Mouse (Mus musculus): ENCODE measurements around the gene Asgr1. TPM values are rescaled to one million over a fixed set of nuclear protein-coding genes. Genes with fewer than 3 reads are reported as not detected.
A peak's percentile ranks its signal among the peaks of the same experiment; 100 is the strongest.

Asgr1 gene
- polyA plus RNA-seq, 1 experiment from 2014 or later, result 0.27 TPM

- H3K4me3 ChIP-seq (replicated peaks), result peak overlapping the region; percentile 27
Observed at GRCm38 (mm10) chr11:70027397-70027796, 26.5 kb upstream of the Asgr1 start.

GRCm38 (mm10) chr11:70028401-70029129, 25.3 kb upstream of the Asgr1 start:
- Histone ChIP-seq H3K9me3 (replicated peaks) (no peaks in the 10 kb centered on the region), H3K27ac (replicated peaks) (peak overlapping the region; percentile 88), H3K4me1 (peaks cover 61% of the 10 kb centered on the region), H3K36me3 (peaks cover 31% of the 10 kb centered on the region), H3K4me3 (replicated peaks) (peak overlapping the region; percentile 32), H3K4me2 (replicated peaks) (peak overlapping the region; percentile 50), H3K27me3 (no peaks in the 10 kb centered on the region), H3K9ac (no peak overlapping the region)
- ATAC-seq (ENCODE audit: insufficient number of reproducible peaks, low FRiP score, low TSS enrichment, low read depth), result 0 out of 2 replicates have a peak, but pooled peaks have one; percentile 11
- 18% methylated on average over 12 of the region's 12 CpGs for WGBS

More at GRCm38 (mm10) chr11:70027397-70027796, 26.5 kb upstream of the Asgr1 start:
- peaks cover 20% of the 10 kb centered on the region for H3K36me3 ChIP-seq
- no peaks in the 10 kb centered on the region for H3K9me3 ChIP-seq (replicated peaks)
- ATAC-seq (ENCODE audit: insufficient number of reproducible peaks, low FRiP score, low TSS enrichment, low read depth), result no peak
- H3K9ac ChIP-seq, result peak overlapping the region; percentile 15; the same call in 1 of the 2 replicates
- peaks cover 70% of the 10 kb centered on the region for H3K4me1 ChIP-seq
- H3K27me3 ChIP-seq, result no peaks in the 10 kb centered on the region
- peak overlapping the region; percentile 88 for H3K27ac ChIP-seq (replicated peaks)
- peak overlapping the region; percentile 50 for H3K4me2 ChIP-seq (replicated peaks)
- WGBS, result 34% methylated on average over 7 of the region's 9 CpGs

- peak overlapping the region; percentile 50 for H3K4me2 ChIP-seq (replicated peaks)
- H3K36me3 ChIP-seq, result peaks cover 34% of the 10 kb centered on the region
- H3K4me3 ChIP-seq (replicated peaks), result peak overlapping the region; percentile 32
- H3K27ac ChIP-seq (replicated peaks), result peak overlapping the region; percentile 88
- peak; percentile 85 for ATAC-seq (ENCODE audit: insufficient number of reproducible peaks, low FRiP score, low TSS enrichment, low read depth)
- 3% methylated on average over 20 of the region's 20 CpGs for WGBS
- no peak overlapping the region for H3K9ac ChIP-seq
- peaks cover 56% of the 10 kb centered on the region for H3K4me1 ChIP-seq
- no peaks in the 10 kb centered on the region for H3K27me3 ChIP-seq
- H3K9me3 ChIP-seq (replicated peaks), result no peaks in the 10 kb centered on the region
Observed at GRCm38 (mm10) chr11:70029130-70029801, 24.6 kb upstream of the Asgr1 start.

GRCm38 (mm10) chr11:70029829-70030550, 23.9 kb upstream of the Asgr1 start:
- ATAC-seq (ENCODE audit: insufficient number of reproducible peaks, low FRiP score, low TSS enrichment, low read depth), result no peak
- H3K4me3 ChIP-seq (replicated peaks), result peak overlapping the region; percentile 32
- no peaks in the 10 kb centered on the region for H3K9me3 ChIP-seq (replicated peaks)
- peak overlapping the region; percentile 88 for H3K27ac ChIP-seq (replicated peaks)
- peaks cover 40% of the 10 kb centered on the region for H3K36me3 ChIP-seq
- WGBS, result 49% methylated on average over 11 of the region's 11 CpGs
- no peak overlapping the region for H3K9ac ChIP-seq
- H3K4me2 ChIP-seq (replicated peaks), result peak overlapping the region; percentile 50
- no peaks in the 10 kb centered on the region for H3K27me3 ChIP-seq
- peaks cover 50% of the 10 kb centered on the region for H3K4me1 ChIP-seq

- Histone ChIP-seq H3K27me3 (no peaks in the 10 kb centered on the region), H3K36me3 (peaks cover 44% of the 10 kb centered on the region), H3K27ac (replicated peaks) (no peak overlapping the region), H3K9me3 (replicated peaks) (no peaks in the 10 kb centered on the region), H3K4me3 (replicated peaks) (no peak overlapping the region), H3K4me2 (replicated peaks) (no peak overlapping the region), H3K4me1 (peaks cover 44% of the 10 kb centered on the region), H3K9ac (no peak overlapping the region)
- 93% methylated on average over 28 of the region's 28 CpGs for WGBS
- no peak for ATAC-seq (ENCODE audit: insufficient number of reproducible peaks, low FRiP score, low TSS enrichment, low read depth)
Observed at GRCm38 (mm10) chr11:70030651-70031320, 23.1 kb upstream of the Asgr1 start.

GRCm38 (mm10) chr11:70031321-70031670, 22.6 kb upstream of the Asgr1 start:
- H3K4me3 ChIP-seq (replicated peaks), result no peak overlapping the region
- no peak overlapping the region for H3K9ac ChIP-seq
- no peak overlapping the region for H3K4me2 ChIP-seq (replicated peaks)
- H3K36me3 ChIP-seq, result peaks cover 44% of the 10 kb centered on the region
- peaks cover 39% of the 10 kb centered on the region for H3K4me1 ChIP-seq
- H3K27ac ChIP-seq (replicated peaks), result no peak overlapping the region
- 94% methylated on average over 11 of the region's 11 CpGs for WGBS
- no peaks in the 10 kb centered on the region for H3K9me3 ChIP-seq (replicated peaks)
- H3K27me3 ChIP-seq, result no peaks in the 10 kb centered on the region
- ATAC-seq (ENCODE audit: insufficient number of reproducible peaks, low FRiP score, low TSS enrichment, low read depth), result no peak

GRCm38 (mm10) chr11:70038174-70038573, 15.7 kb upstream of the Asgr1 start:
- Histone ChIP-seq H3K9me3 (replicated peaks) (no peaks in the 10 kb centered on the region), H3K9ac (no peak overlapping the region), H3K4me2 (replicated peaks) (no peak overlapping the region), H3K27me3 (no peaks in the 10 kb centered on the region), H3K4me3 (replicated peaks) (no peak overlapping the region), H3K36me3 (peaks cover 70% of the 10 kb centered on the region), H3K27ac (replicated peaks) (no peak overlapping the region), H3K4me1 (no peaks in the 10 kb centered on the region)
- no peak for ATAC-seq (ENCODE audit: insufficient number of reproducible peaks, low FRiP score, low TSS enrichment, low read depth)
- 67% methylated on average over 7 of the region's 7 CpGs for WGBS

GRCm38 (mm10) chr11:70039631-70040030, 14.3 kb upstream of the Asgr1 start:
- Histone ChIP-seq H3K4me1 (no peaks in the 10 kb centered on the region), H3K27me3 (no peaks in the 10 kb centered on the region), H3K9me3 (replicated peaks) (no peaks in the 10 kb centered on the region), H3K27ac (replicated peaks) (no peak overlapping the region), H3K4me2 (replicated peaks) (no peak overlapping the region), H3K4me3 (replicated peaks) (no peak overlapping the region), H3K9ac (no peak overlapping the region), H3K36me3 (peaks cover 74% of the 10 kb centered on the region)
- ATAC-seq (ENCODE audit: insufficient number of reproducible peaks, low FRiP score, low TSS enrichment, low read depth), result no peak
- 89% methylated on average over 10 of the region's 10 CpGs for WGBS

GRCm38 (mm10) chr11:70040184-70040583, 13.7 kb upstream of the Asgr1 start:
- Histone ChIP-seq H3K27me3 (no peaks in the 10 kb centered on the region), H3K36me3 (peaks cover 74% of the 10 kb centered on the region), H3K9me3 (replicated peaks) (no peaks in the 10 kb centered on the region), H3K4me1 (no peaks in the 10 kb centered on the region), H3K9ac (no peak overlapping the region), H3K4me3 (replicated peaks) (no peak overlapping the region), H3K4me2 (replicated peaks) (no peak overlapping the region), H3K27ac (replicated peaks) (no peak overlapping the region)
- no peak for ATAC-seq (ENCODE audit: insufficient number of reproducible peaks, low FRiP score, low TSS enrichment, low read depth)
- WGBS, result 90% methylated on average over 7 of the region's 7 CpGs

- no peaks in the 10 kb centered on the region for H3K4me1 ChIP-seq
- WGBS, result 89% methylated on average over 23 of the region's 23 CpGs
- H3K9me3 ChIP-seq (replicated peaks), result no peaks in the 10 kb centered on the region
- ATAC-seq (ENCODE audit: insufficient number of reproducible peaks, low FRiP score, low TSS enrichment, low read depth), result no peak
- H3K36me3 ChIP-seq, result peaks cover 72% of the 10 kb centered on the region
- no peak overlapping the region for H3K4me2 ChIP-seq (replicated peaks)
- no peak overlapping the region for H3K9ac ChIP-seq
- H3K4me3 ChIP-seq (replicated peaks), result no peak overlapping the region
- no peak overlapping the region for H3K27ac ChIP-seq (replicated peaks)
- no peaks in the 10 kb centered on the region for H3K27me3 ChIP-seq
Observed at GRCm38 (mm10) chr11:70042309-70043085, 11.4 kb upstream of the Asgr1 start.

Measured in embryonic facial prominence, embryonic 15.5 days (tissue).